Mouse (Mus musculus) hindbrain, embryonic 15.5 days (tissue): Measurements from ENCODE around the gene Shisa3. TPM values are rescaled to one million over a fixed set of nuclear protein-coding genes. Genes with fewer than 3 reads are reported as not detected.

Source experiments
- ATAC-seq: fragments of 200-750 bp; cut with Nextera tagmentation; 2 replicates; pipeline ENCODE4 v1.8.0; 2017; ENCODE audit warnings: low read depth, moderate number of reproducible peaks, moderate TSS enrichment; ENCODE audit not compliant: low FRiP score
- H3K27ac ChIP-seq: fragments of 300-500 bp; sonication (generic); replicated peaks from 2 replicates; pipeline ENCODE4 v1.5.1; 2015; ENCODE audit warnings: mild to moderate bottlenecking, inconsistent platforms
- H3K27me3 ChIP-seq: fragments of 300-500 bp; sonication (generic); 2 replicates; pipeline ENCODE4 v1.6.1; 2015; ENCODE audit warnings: control low read depth, inconsistent platforms
- H3K36me3 ChIP-seq: fragments of 300-500 bp; sonication (generic); 2 replicates; pipeline ENCODE4 v1.6.1; 2015; ENCODE audit warnings: control low read depth, inconsistent platforms
- H3K4me1 ChIP-seq: fragments of 300-500 bp; sonication (generic); replicated peaks from 2 replicates; pipeline ENCODE4 v1.6.1; 2015; ENCODE audit warnings: control low read depth, inconsistent platforms
- H3K4me2 ChIP-seq: fragments of 300-500 bp; sonication (generic); 2 replicates; pipeline ENCODE4 v1.6.1; 2015; ENCODE audit warnings: moderate library complexity, mild to moderate bottlenecking, inconsistent platforms
- H3K4me3 ChIP-seq: fragments of 300-500 bp; sonication (generic); 2 replicates; pipeline ENCODE4 v1.5.1; 2015; ENCODE audit warnings: mild to moderate bottlenecking, inconsistent platforms
- H3K9ac ChIP-seq: fragments of 300-500 bp; sonication (generic); 2 replicates; pipeline ENCODE4 v1.6.1; 2015; ENCODE audit warnings: inconsistent platforms
- H3K9me3 ChIP-seq: fragments of 300-500 bp; sonication (generic); 2 replicates; pipeline ENCODE4 v1.6.1; 2016; ENCODE audit warnings: control low read depth, inconsistent platforms
- WGBS: fragments of 180-500 bp; shearing (Covaris S2); methylation state at CpG from one replicate; pipeline ENCODE4 v1.1.7; 2015; 5-methylcytosine and 5-hydroxymethylcytosine counted together
- polyA plus RNA-seq: library from polyadenylated mRNA; unstranded; fragments of >200 nt; fragmentation: Nextera tagmentation; extraction: Ambion mirVana; gene quantifications from 2 replicates; pipeline ENCODE4 v1.2.1, GENCODE M21; 2015

The Shisa3 gene
- polyA plus RNA-seq, 1 experiment from 2014 or later: 4.2 TPM

DNA sequence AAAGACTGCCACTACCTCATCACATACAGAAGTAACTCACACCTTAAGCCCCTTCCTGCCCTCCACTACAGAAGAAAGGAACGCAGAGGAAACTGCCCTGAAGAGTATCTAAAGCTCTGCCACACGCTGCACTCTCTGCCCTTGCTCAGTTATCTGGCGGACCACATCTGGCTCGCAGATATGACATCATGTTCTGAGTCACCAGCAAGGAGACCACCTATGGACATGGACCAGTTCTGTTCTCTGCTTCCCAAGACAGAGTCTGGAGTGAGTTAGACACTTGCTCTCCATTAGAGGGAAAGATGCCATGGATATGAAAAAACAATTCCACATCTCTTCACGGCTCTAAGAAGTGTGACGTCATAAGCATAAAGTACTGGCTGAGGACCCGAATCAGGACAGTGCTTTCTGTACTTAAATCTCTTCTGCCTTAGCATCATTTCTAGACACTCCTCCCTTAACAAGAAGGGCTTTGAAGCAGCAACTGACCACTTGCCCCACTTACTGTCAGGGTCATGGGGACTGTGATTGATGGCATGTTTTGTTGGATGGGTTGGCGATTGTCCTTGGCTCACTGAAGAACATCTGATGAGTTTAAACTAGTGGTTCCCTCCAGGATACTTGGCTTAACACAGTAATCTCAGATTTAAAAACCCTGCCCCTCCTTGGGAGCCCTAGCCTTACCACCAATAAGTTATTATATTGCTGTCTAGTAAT lies 33.1 kb downstream of the Shisa3 start:
- Histone ChIP-seq H3K9ac (no peak overlapping the region), H3K27ac (no peak overlapping the region), H3K27me3 (no peaks in the 10 kb centered on the region), H3K9me3 (no peaks in the 10 kb centered on the region), H3K4me2 (no peak overlapping the region), H3K36me3 (peaks cover 7% of the 10 kb centered on the region; the same call in 1 of the 2 replicates), H3K4me1 (no peaks in the 10 kb centered on the region), H3K4me3 (no peak overlapping the region)
- ATAC-seq: no peak
- WGBS: 71% methylated on average over 8 of the region's 8 CpGs

DNA sequence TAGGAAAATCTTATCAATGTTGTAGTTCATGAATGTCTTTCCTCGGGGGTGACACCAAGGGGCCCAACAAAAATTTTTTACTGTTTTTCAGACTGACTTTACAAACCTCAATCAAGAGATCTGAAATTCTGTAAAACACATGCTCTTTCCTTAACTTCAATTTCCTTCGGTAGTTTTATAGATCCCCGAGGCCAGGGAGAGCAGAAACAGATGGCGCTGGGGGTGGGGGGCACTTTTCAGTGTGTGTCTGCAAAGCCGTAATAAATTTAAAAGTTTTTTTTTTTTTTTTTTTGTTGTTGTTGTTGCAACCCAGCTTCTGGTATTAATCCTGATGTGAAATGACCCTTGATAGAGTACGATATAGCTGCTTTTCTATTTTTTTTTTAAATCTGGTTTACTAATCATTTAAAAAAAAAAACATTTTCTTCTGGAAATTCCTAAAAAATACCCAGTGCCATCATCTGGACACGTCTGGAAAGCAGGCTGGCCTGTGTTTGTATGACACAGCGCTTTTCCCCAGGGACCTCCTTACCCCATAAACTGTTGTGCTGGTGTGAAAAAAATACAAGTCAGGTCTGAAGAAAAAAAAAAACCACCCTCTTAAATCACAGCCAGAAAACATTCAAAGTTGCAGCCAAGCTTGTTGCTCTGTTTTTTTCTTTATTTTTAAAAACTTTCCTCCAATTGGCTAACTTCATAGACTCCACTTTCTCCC lies 33.9 kb downstream of the Shisa3 start:
- 62% methylated on average over 8 of the region's 8 CpGs for WGBS

DNA sequence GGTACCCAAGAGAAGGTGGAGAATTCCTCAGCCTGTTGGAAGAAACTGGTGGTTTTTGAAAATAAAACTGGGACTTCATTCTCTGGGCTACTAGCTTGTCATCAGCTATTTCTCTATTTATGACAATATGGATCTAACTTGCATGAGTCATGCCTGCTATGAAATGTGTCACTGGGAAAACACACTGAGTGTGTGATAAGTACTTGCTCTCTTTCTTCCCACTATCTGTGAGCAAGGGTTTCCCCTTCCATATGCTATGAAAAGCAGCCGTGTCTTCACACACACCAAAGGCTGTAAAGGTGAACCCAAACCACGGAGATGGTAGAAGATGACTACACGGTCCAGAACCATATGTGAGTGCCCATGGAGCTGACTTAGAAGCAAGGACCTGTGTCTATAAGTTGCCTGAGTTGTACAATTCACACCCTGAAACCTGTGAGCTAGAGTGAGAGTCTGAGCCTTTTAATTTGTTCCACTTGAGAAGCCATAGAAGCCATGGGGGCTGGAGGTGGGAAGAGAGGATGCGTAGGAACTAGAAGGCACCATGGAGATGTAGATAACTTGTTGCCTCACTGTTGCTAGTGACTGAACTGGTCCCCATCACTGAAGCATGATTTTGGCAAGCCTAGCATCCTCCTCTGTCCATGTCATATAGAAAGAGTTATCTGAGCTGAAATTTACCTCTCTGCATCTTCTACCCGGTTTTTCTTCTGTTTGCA lies 36.0 kb downstream of the Shisa3 start:
- H3K27me3 ChIP-seq: no peaks in the 10 kb centered on the region
- WGBS: 92% methylated on average over 5 of the region's 5 CpGs
- no peak overlapping the region for H3K9ac ChIP-seq
- no peaks in the 10 kb centered on the region for H3K9me3 ChIP-seq
- no peak overlapping the region for H3K4me2 ChIP-seq
- no peak for ATAC-seq
- peaks cover 17% of the 10 kb centered on the region for H3K36me3 ChIP-seq
- no peak overlapping the region for H3K27ac ChIP-seq
- no peak overlapping the region for H3K4me3 ChIP-seq
- no peaks in the 10 kb centered on the region for H3K4me1 ChIP-seq

More for the DNA sequence above, 33.9 kb downstream of the Shisa3 start:
- no peaks in the 10 kb centered on the region for H3K9me3 ChIP-seq
- no peak overlapping the region for H3K27ac ChIP-seq
- no peaks in the 10 kb centered on the region for H3K4me1 ChIP-seq
- H3K4me3 ChIP-seq: no peak overlapping the region
- H3K36me3 ChIP-seq: peaks cover 8% of the 10 kb centered on the region; the same call in 1 of the 2 replicates
- ATAC-seq: no peak
- H3K4me2 ChIP-seq: no peak overlapping the region
- H3K27me3 ChIP-seq: no peaks in the 10 kb centered on the region
- no peak overlapping the region for H3K9ac ChIP-seq

DNA sequence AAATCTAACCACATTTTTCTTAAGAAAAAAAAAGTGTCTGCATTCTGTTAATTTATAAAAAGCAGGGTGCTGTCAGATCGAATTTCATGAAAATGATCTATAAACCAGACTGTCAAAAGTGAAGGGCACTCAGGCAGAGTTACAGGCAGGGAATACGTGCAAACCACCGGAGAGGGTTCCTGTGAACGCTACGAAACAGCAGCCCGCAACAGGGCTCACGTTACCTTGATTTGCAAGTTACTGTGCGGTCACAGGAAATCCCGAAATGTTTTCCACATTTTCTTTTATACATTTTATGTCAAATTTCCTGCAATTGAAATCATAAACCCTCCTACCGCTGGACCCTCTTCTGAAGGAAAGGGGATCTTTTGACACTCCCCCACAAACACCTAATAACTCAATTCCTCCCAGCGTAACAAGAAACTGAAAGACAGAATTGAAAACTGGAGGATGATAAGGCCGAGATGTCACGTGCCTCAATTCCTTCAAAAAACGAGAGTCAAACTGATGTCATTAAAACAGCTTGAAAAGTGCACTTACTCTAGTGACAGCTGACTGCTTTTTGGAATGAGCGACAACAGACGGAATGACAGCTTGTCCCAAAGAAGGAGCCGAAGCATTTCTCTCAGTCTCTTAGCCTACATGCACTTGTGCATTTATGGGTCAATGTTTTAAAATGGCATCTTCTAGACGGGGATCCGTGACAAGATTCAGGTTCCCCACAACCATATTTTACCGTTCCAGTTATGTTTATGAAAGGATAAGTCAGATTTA lies 39.3 kb downstream of the Shisa3 start:
- WGBS: 89% methylated on average over 20 of the region's 20 CpGs
- Histone ChIP-seq H3K4me3 (no peak overlapping the region), H3K4me2 (no peak overlapping the region), H3K4me1 (no peaks in the 10 kb centered on the region), H3K9ac (no peak overlapping the region), H3K27ac (no peak overlapping the region), H3K9me3 (no peaks in the 10 kb centered on the region), H3K27me3 (peaks cover 2% of the 10 kb centered on the region; the same call in 1 of the 2 replicates), H3K36me3 (peaks cover 36% of the 10 kb centered on the region)
- no peak for ATAC-seq

DNA sequence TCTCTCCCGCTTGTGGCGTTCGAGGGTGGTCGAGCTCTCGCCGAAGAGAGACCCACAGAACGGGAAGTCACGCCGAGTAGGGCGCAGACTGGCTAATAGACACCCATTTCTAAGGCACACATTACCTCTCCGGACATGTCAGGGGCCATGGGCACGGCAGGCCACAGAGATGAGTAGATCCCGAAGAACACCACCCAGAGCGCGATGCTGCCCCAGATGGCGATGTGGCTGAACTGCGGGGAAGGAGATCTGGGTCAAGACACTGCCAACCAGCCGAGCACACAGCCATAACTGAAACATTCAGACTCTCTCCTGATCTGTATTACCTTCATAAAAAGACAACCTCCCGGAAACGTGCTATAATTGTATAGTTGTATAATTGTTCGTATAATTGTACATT lies 39.9 kb downstream of the Shisa3 start:
- peaks cover 2% of the 10 kb centered on the region; the same call in 1 of the 2 replicates for H3K27me3 ChIP-seq
- no peak for ATAC-seq
- H3K36me3 ChIP-seq: peaks cover 36% of the 10 kb centered on the region
- 77% methylated on average over 21 of the region's 21 CpGs for WGBS
- H3K9me3 ChIP-seq: no peaks in the 10 kb centered on the region
- no peak overlapping the region for H3K27ac ChIP-seq
- H3K4me1 ChIP-seq: no peaks in the 10 kb centered on the region
- no peak overlapping the region for H3K4me3 ChIP-seq
- no peak overlapping the region for H3K4me2 ChIP-seq
- no peak overlapping the region for H3K9ac ChIP-seq

DNA sequence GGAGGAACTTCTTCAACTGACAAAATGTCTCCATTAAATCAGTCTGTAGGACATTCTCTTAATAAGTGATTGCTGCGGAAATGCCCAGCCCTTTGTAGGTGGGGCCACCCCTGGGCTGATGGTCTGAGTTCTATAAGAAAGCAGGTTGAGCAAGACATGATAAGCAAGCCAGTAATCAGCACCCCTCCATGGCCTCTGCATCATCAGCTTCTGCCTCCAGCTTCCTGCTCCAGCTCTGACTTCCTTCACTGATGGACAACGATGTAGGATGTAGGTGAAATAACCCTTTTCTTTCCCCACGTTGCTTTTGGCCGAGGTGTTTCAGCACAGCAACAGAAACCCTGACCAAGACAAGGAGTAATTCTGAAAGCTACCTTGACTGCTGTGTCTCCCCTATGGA lies 41.5 kb downstream of the Shisa3 start:
- ATAC-seq: no peak
- Histone ChIP-seq H3K4me1 (no peaks in the 10 kb centered on the region), H3K36me3 (peaks cover 38% of the 10 kb centered on the region), H3K27me3 (peaks cover 2% of the 10 kb centered on the region; the same call in 1 of the 2 replicates), H3K9me3 (no peaks in the 10 kb centered on the region), H3K4me2 (no peak overlapping the region), H3K27ac (no peak overlapping the region), H3K4me3 (no peak overlapping the region), H3K9ac (no peak overlapping the region)
- 97% methylated on average over 4 of the region's 4 CpGs for WGBS

DNA sequence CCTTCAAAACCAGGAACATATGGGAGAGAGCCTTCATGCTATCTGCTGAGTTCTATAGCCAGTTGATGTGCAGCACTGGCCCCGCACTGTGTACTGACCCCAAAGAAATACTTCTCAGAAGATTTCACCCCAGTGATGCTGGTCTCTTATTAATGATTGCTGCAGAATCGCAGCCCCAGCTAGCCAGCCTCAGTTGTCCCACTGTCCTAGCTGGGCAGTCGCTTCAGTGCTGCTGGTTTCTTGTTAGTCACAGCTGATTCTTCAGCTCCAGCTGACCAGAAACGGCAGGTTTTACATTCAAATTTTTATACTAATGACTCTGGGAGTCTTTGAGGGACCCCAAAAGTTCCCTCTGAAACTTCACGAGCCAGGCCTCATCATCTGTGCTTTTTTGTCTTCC lies 42.3 kb downstream of the Shisa3 start:
- H3K4me3 ChIP-seq: no peak overlapping the region
- H3K9me3 ChIP-seq: no peaks in the 10 kb centered on the region
- no peaks in the 10 kb centered on the region for H3K4me1 ChIP-seq
- no peak for ATAC-seq
- peaks cover 2% of the 10 kb centered on the region; the same call in 1 of the 2 replicates for H3K27me3 ChIP-seq
- H3K27ac ChIP-seq: no peak overlapping the region
- no peak overlapping the region for H3K4me2 ChIP-seq
- no peak overlapping the region for H3K9ac ChIP-seq
- H3K36me3 ChIP-seq: peaks cover 42% of the 10 kb centered on the region
- 91% methylated on average over 5 of the region's 5 CpGs for WGBS

DNA sequence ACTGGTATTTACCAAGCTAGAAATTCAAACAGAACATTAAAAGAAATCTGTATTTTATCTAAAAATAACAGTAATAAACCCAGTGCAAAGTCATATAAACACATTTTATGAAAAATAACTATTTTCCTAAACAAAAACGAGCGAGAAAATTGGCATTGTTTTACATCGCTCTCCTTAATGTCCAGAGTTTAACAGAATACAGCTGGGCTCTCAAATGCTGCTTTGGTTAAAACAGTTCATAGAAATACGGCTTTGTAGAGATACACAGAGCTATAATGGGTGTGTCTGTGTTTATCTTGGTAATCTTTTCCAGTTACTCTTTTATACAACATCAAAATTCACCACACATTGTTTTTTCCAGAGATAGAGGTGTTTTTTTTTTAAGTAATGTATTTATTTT lies 44.8 kb downstream of the Shisa3 start:
- peaks cover 2% of the 10 kb centered on the region; the same call in 1 of the 2 replicates for H3K27me3 ChIP-seq
- H3K9me3 ChIP-seq: no peaks in the 10 kb centered on the region
- H3K9ac ChIP-seq: no peak overlapping the region
- no peak overlapping the region for H3K27ac ChIP-seq
- no peak for ATAC-seq
- H3K36me3 ChIP-seq: peaks cover 33% of the 10 kb centered on the region
- H3K4me1 ChIP-seq: peaks cover 5% of the 10 kb centered on the region; the same call in 1 of the 2 replicates
- no peak overlapping the region for H3K4me3 ChIP-seq
- H3K4me2 ChIP-seq: no peak overlapping the region
- 94% methylated on average over 4 of the region's 4 CpGs for WGBS

DNA sequence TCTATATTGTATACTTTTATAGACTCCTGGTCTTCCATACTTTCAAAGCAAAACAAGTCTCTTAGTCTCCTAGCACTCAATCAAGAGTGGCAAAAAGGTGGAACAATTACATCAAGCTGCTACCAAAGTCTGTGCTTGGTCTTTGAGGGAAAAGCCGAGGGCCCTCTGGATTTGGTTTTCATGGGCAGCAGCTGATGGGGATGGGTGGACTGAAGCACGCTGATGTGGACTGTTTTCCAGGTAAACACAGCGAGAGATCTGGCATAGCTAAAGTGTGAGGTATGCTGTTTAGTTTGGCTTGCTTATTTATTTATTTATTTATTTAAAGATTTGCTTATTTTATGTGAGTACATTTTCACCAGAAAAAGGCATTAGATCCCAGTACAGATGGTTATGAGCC lies 45.9 kb downstream of the Shisa3 start:
- Histone ChIP-seq H3K36me3 (peaks cover 26% of the 10 kb centered on the region), H3K4me2 (no peak overlapping the region), H3K9ac (no peak overlapping the region), H3K27ac (no peak overlapping the region), H3K4me1 (peaks cover 5% of the 10 kb centered on the region; the same call in 1 of the 2 replicates), H3K27me3 (peaks cover 2% of the 10 kb centered on the region; the same call in 1 of the 2 replicates), H3K9me3 (no peaks in the 10 kb centered on the region), H3K4me3 (no peak overlapping the region)
- WGBS: 98% methylated on average over 3 of the region's 3 CpGs
- ATAC-seq: no peak

DNA sequence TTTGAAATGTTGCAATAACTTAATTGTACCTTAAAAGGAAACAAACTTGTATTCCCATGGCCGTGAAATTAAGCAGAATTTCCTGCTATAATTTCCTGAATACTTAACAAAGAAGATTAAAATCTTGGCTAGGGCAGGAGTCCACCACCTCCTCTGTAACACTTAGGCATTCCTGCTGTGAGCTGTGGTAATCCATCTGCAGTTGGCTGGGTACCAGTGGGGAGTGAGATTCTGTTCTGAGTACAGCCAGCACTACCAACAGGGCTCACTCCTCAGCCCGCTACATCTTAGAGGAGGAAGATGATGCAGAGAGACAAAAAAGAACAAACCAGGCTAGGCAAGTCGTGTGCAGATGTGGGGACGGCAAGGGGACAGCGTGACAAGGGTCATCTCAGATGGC lies 46.9 kb downstream of the Shisa3 start:
- Histone ChIP-seq H3K36me3 (peaks cover 16% of the 10 kb centered on the region), H3K4me2 (no peak overlapping the region), H3K4me3 (no peak overlapping the region), H3K9ac (no peak overlapping the region), H3K27ac (no peak overlapping the region), H3K9me3 (no peaks in the 10 kb centered on the region), H3K4me1 (peaks cover 5% of the 10 kb centered on the region; the same call in 1 of the 2 replicates), H3K27me3 (peaks cover 2% of the 10 kb centered on the region; the same call in 1 of the 2 replicates)
- 56% methylated on average over 5 of the region's 5 CpGs for WGBS
- ATAC-seq: no peak

DNA sequence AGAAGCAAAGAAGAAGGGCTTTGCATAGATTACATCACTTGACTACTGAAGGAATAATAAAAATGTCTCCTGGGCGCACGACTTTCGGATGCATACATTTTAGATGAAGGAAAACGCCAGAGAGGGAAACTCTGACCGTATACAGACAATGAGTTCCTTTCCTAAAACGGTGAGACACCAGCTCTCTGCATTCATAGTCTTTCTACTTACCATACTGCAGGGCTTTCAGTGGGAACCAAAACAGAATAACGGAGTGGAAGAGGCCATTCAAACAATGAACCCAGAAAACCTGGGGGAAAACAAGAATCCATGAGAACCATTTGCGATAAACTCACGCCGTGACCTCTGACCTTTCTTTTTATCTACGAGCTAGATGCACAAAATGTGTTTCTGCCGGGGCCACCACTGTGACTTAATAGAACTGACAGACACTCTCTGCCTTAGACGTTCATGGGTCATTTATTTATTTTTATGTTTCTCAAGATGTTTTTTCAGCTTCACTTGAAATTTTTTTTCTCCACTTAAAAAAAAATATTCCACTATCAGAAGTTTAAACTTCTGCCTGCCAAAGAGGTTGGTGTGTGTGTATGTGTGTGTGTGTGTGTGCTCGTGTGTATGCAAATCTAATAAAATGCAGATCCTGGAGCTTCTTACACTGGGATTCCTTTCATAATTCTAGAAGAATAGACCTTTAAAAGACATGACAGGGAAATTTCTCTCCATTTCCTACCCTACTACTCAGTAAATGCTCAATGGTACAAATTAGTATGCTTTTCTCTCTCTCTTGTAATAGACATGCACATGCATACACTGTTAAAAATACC lies 48.2 kb downstream of the Shisa3 start:
- 26% methylated on average over 14 of the region's 14 CpGs for WGBS
- H3K9ac ChIP-seq: no peak overlapping the region
- no peak overlapping the region for H3K4me2 ChIP-seq
- peaks cover 12% of the 10 kb centered on the region for H3K36me3 ChIP-seq
- peaks cover 2% of the 10 kb centered on the region; the same call in 1 of the 2 replicates for H3K27me3 ChIP-seq
- ATAC-seq: no peak
- no peak overlapping the region for H3K27ac ChIP-seq
- H3K4me3 ChIP-seq: no peak overlapping the region
- H3K9me3 ChIP-seq: no peaks in the 10 kb centered on the region
- peaks cover 5% of the 10 kb centered on the region; the same call in 1 of the 2 replicates for H3K4me1 ChIP-seq
